Mouse (Mus musculus) CH12.LX (cell line): ENCODE measurements around the gene Klhl3.

Source experiments
- CHD2 ChIP-seq: IDR thresholded peaks from 2 replicates; pipeline ENCODE4 v1.6.1; 2011; ENCODE audit warnings: low read length, improper control_type of control experiment
- CTCF ChIP-seq, 2 experiments: IDR thresholded peaks in 1 of 2; conservative IDR thresholded peaks in 1 of 2; 2 replicates each; pipeline ENCODE4 v1.5.1; 2011 to 2012; ENCODE audit warnings: low read depth in 2 of 2, low read length in 2 of 2, improper control_type of control experiment in 1 of 2, inconsistent platforms in 1 of 2, mild to moderate bottlenecking in 1 of 2, moderate library complexity in 1 of 2
- EP300 ChIP-seq: IDR thresholded peaks from 2 replicates; pipeline ENCODE4 v1.6.1; 2011; ENCODE audit warnings: low read length, improper control_type of control experiment
- JUN ChIP-seq: IDR thresholded peaks from 2 replicates; pipeline ENCODE4 v1.6.1; 2011; ENCODE audit warnings: low read depth, mild to moderate bottlenecking, low read length, improper control_type of control experiment, moderate library complexity; ENCODE audit not compliant: insufficient read depth
- MAX ChIP-seq: IDR thresholded peaks from 2 replicates; pipeline ENCODE4 v1.6.1; 2011; ENCODE audit warnings: low read length, improper control_type of control experiment
- POLR2A ChIP-seq: IDR thresholded peaks from 2 replicates; pipeline ENCODE4 v1.6.1; 2011; ENCODE audit warnings: low read depth, mild to moderate bottlenecking, improper control_type of control experiment, low read length
- POLR2AphosphoS2 ChIP-seq: IDR thresholded peaks from 2 replicates; pipeline ENCODE4 v1.6.1; 2011; ENCODE audit warnings: low read depth, low read length, improper control_type of control experiment
- SMC3 ChIP-seq: IDR thresholded peaks from 2 replicates; pipeline ENCODE4 v1.6.1; 2011; ENCODE audit warnings: low read depth, low read length, improper control_type of control experiment
- USF2 ChIP-seq: conservative IDR thresholded peaks from 2 replicates; pipeline ENCODE4 v1.6.1; 2011; ENCODE audit warnings: low read depth, low read length, improper control_type of control experiment
- ZKSCAN1 ChIP-seq: IDR thresholded peaks from 2 replicates; pipeline ENCODE4 v1.6.1; 2012; ENCODE audit warnings: low read depth, inconsistent platforms, low read length, improper control_type of control experiment, borderline replicate concordance
- ZMIZ1 ChIP-seq: IDR thresholded peaks from 2 replicates; pipeline ENCODE4 v1.6.1; 2012; ENCODE audit warnings: low read depth, mild to moderate bottlenecking, inconsistent platforms, low read length, improper control_type of control experiment

- TF ChIP-seq CHD2 = no peak
- TF ChIP-seq ZMIZ1 = no peak
- no peak for TF ChIP-seq JUN
- no peak for TF ChIP-seq SMC3
- TF ChIP-seq USF2 = no peak
- TF ChIP-seq CTCF (conservative IDR thresholded peaks at IDR 0.05 in 1 of 2, IDR thresholded peaks at IDR 0.05 in 1 of 2; ENCODE audit: low read depth in 2 of 2, low read length in 2 of 2) = no peak
- no peak for TF ChIP-seq MAX
- TF ChIP-seq EP300 = no peak
- TF ChIP-seq POLR2A = no peak
- no peak for TF ChIP-seq POLR2AphosphoS2
- no peak for TF ChIP-seq ZKSCAN1
Observed at GRCm38 (mm10) chr13:57995864-57996263, 117.5 kb downstream of the Klhl3 start.
